Mouse (Mus musculus): ENCODE results near the gene Adam19. TPM values are rescaled to one million over a fixed set of nuclear protein-coding genes. Genes with fewer than 3 reads are reported as not detected.
"Not testable (repeated sequence)": the region's sequence is repeated elsewhere in the genome, so short reads cannot be mapped to it uniquely, and the experiment has no call there.

Adam19 gene
- polyA plus RNA-seq, 1 experiment from 2014 or later = 22.2 TPM

DNA sequence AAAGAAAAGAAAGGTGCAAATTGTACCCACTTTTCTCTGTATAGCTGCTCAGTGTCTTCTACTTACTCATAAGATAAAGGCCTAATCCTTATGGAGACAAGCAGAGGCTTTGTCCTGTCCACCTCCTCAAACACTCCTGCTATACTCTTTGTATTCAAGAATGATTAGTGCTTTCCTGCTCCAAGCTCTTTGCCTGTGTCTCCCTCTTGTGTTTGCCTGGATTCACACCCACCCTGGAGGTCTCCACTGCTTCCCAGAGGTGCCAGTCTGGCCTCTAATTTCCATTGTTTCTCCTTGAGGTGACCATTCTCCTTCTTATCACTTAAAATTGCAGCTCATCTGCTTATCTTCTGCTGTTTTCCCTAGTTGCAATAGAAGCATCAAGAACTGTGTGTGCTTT lies 101.7 kb downstream of the Adam19 start:
- no peaks in the 10 kb centered on the region for H3K36me3 ChIP-seq (ENCODE audit: control insufficient read depth, insufficient read depth, low read length)
- no peak for ATAC-seq (ENCODE audit: low read depth)
- H3K4me2 ChIP-seq (ENCODE audit: low read depth, low read length) = no peak overlapping the region
- H3K4me1 ChIP-seq (replicated peaks; ENCODE audit: control insufficient read depth, insufficient read depth, low read length) = no peaks in the 10 kb centered on the region
- no peaks in the 10 kb centered on the region for H3K27me3 ChIP-seq (ENCODE audit: control insufficient read depth, insufficient read depth, low read depth, low read length)
- H3K9me3 ChIP-seq (ENCODE audit: control insufficient read depth, low read length) = no peaks in the 10 kb centered on the region
- no peak overlapping the region for H3K4me3 ChIP-seq (ENCODE audit: low read length)
- H3K9ac ChIP-seq (ENCODE audit: low read length) = no peak overlapping the region
- H3K27ac ChIP-seq (ENCODE audit: low read length) = no peak overlapping the region

- peak within 1 kb of the TSS; percentile 71 for H3K9ac ChIP-seq (ENCODE audit: low read length)
- H3K4me1 ChIP-seq (replicated peaks; ENCODE audit: control insufficient read depth, insufficient read depth, low read length) = no peaks in the 10 kb centered on the region; the same call in 1 of the 2 replicates
- WGBS = 1% methylated on average over 40 of the region's 40 CpGs
- H3K27ac ChIP-seq (ENCODE audit: low read length) = no peak within 1 kb of the TSS
- peaks cover 2% of the 10 kb centered on the region for H3K27me3 ChIP-seq (ENCODE audit: control insufficient read depth, insufficient read depth, low read depth, low read length)
- no peaks in the 10 kb centered on the region for H3K36me3 ChIP-seq (ENCODE audit: control insufficient read depth, insufficient read depth, low read length)
- H3K4me2 ChIP-seq (ENCODE audit: low read depth, low read length) = peak within 1 kb of the TSS; percentile 98
- peak; percentile 76 for ATAC-seq (ENCODE audit: low read depth)
- H3K9me3 ChIP-seq (ENCODE audit: control insufficient read depth, low read length) = no peaks in the 10 kb centered on the region
- H3K4me3 ChIP-seq (ENCODE audit: low read length) = peak within 1 kb of the TSS; percentile 61
Measured at GRCm38 (mm10) chr11:46165866-46166585, 110.2 kb downstream of the Adam19 start, which contains the start of gene Nipal4. Nipal4 (minus strand) TSS chr11:46166508.

GRCm38 (mm10) chr11:46168506-46168905 lies 112.7 kb downstream of the Adam19 start:
- H3K27me3 ChIP-seq (ENCODE audit: control insufficient read depth, insufficient read depth, low read depth, low read length) = peaks cover 2% of the 10 kb centered on the region
- no peaks in the 10 kb centered on the region; the same call in 1 of the 2 replicates for H3K4me1 ChIP-seq (replicated peaks; ENCODE audit: control insufficient read depth, insufficient read depth, low read length)
- 77% methylated on average over 7 of the region's 7 CpGs for WGBS
- no peak overlapping the region for H3K4me3 ChIP-seq (ENCODE audit: low read length)
- H3K4me2 ChIP-seq (ENCODE audit: low read depth, low read length) = no peak overlapping the region
- no peak for ATAC-seq (ENCODE audit: low read depth)
- no peaks in the 10 kb centered on the region for H3K9me3 ChIP-seq (ENCODE audit: control insufficient read depth, low read length)
- no peak overlapping the region for H3K9ac ChIP-seq (ENCODE audit: low read length)
- no peak overlapping the region for H3K27ac ChIP-seq (ENCODE audit: low read length)
- no peaks in the 10 kb centered on the region for H3K36me3 ChIP-seq (ENCODE audit: control insufficient read depth, insufficient read depth, low read length)

GRCm38 (mm10) chr11:46169908-46170307 lies 114.1 kb downstream of the Adam19 start:
- WGBS = 60% methylated on average over 3 of the region's 3 CpGs
- peaks cover 2% of the 10 kb centered on the region for H3K27me3 ChIP-seq (ENCODE audit: control insufficient read depth, insufficient read depth, low read depth, low read length)

GRCm38 (mm10) chr11:46172128-46172527 lies 116.3 kb downstream of the Adam19 start:
- no peaks in the 10 kb centered on the region for H3K27me3 ChIP-seq (ENCODE audit: control insufficient read depth, insufficient read depth, low read depth, low read length)
- H3K27ac ChIP-seq (ENCODE audit: low read length) = no peak overlapping the region
- H3K4me3 ChIP-seq (ENCODE audit: low read length) = no peak overlapping the region
- H3K36me3 ChIP-seq (ENCODE audit: control insufficient read depth, insufficient read depth, low read length) = no peaks in the 10 kb centered on the region
- H3K4me2 ChIP-seq (ENCODE audit: low read depth, low read length) = no peak overlapping the region
- no peaks in the 10 kb centered on the region for H3K9me3 ChIP-seq (ENCODE audit: control insufficient read depth, low read length)
- ATAC-seq (ENCODE audit: low read depth) = no peak
- WGBS = 89% methylated on average over 9 of the region's 9 CpGs
- H3K9ac ChIP-seq (ENCODE audit: low read length) = no peak overlapping the region
- no peaks in the 10 kb centered on the region for H3K4me1 ChIP-seq (replicated peaks; ENCODE audit: control insufficient read depth, insufficient read depth, low read length)

More at GRCm38 (mm10) chr11:46169908-46170307, 114.1 kb downstream of the Adam19 start:
- ATAC-seq (ENCODE audit: low read depth) = no peak
- no peak overlapping the region for H3K27ac ChIP-seq (ENCODE audit: low read length)
- no peak overlapping the region for H3K4me2 ChIP-seq (ENCODE audit: low read depth, low read length)
- no peaks in the 10 kb centered on the region; the same call in 1 of the 2 replicates for H3K4me1 ChIP-seq (replicated peaks; ENCODE audit: control insufficient read depth, insufficient read depth, low read length)
- no peaks in the 10 kb centered on the region for H3K9me3 ChIP-seq (ENCODE audit: control insufficient read depth, low read length)
- no peak overlapping the region for H3K9ac ChIP-seq (ENCODE audit: low read length)
- no peaks in the 10 kb centered on the region for H3K36me3 ChIP-seq (ENCODE audit: control insufficient read depth, insufficient read depth, low read length)
- H3K4me3 ChIP-seq (ENCODE audit: low read length) = no peak overlapping the region

DNA sequence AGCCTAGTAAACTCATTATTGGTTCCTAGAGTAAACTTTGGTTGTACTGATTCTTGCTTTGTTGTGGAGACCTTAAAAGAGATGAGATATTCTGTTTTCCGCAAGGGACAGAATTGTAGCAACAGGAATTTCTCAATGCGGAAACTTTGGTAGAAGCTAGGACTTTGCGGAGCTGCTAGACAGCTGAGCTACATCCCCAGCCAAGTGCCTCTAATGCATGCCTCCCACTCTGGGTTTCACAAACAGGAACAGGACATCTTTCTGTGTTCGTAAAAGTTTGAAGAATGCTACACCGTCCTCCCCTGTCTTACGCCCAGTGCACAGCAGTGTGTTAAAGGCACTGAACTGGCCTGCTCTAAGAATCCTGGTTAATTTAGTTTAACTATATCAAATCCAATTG lies 120.4 kb downstream of the Adam19 start:
- Histone ChIP-seq H3K9ac (ENCODE audit: low read length) (no peak overlapping the region), H3K36me3 (ENCODE audit: control insufficient read depth, insufficient read depth, low read length) (no peaks in the 10 kb centered on the region), H3K27me3 (ENCODE audit: control insufficient read depth, insufficient read depth, low read depth, low read length) (no peaks in the 10 kb centered on the region), H3K4me3 (ENCODE audit: low read length) (no peak overlapping the region), H3K4me2 (ENCODE audit: low read depth, low read length) (no peak overlapping the region), H3K4me1 (replicated peaks; ENCODE audit: control insufficient read depth, insufficient read depth, low read length) (no peaks in the 10 kb centered on the region), H3K27ac (ENCODE audit: low read length) (no peak overlapping the region), H3K9me3 (ENCODE audit: control insufficient read depth, low read length) (no peaks in the 10 kb centered on the region)
- 89% methylated on average over 6 of the region's 6 CpGs for WGBS
- ATAC-seq (ENCODE audit: low read depth) = no peak

GRCm38 (mm10) chr11:46177246-46178043 lies 121.7 kb downstream of the Adam19 start:
- no peaks in the 10 kb centered on the region for H3K9me3 ChIP-seq (ENCODE audit: control insufficient read depth, low read length)
- no peaks in the 10 kb centered on the region for H3K27me3 ChIP-seq (ENCODE audit: control insufficient read depth, insufficient read depth, low read depth, low read length)
- no peak overlapping the region for H3K4me3 ChIP-seq (ENCODE audit: low read length)
- no peak for ATAC-seq (ENCODE audit: low read depth)
- H3K36me3 ChIP-seq (ENCODE audit: control insufficient read depth, insufficient read depth, low read length) = no peaks in the 10 kb centered on the region
- no peak overlapping the region for H3K4me2 ChIP-seq (ENCODE audit: low read depth, low read length)
- H3K9ac ChIP-seq (ENCODE audit: low read length) = no peak overlapping the region
- no peaks in the 10 kb centered on the region for H3K4me1 ChIP-seq (replicated peaks; ENCODE audit: control insufficient read depth, insufficient read depth, low read length)
- H3K27ac ChIP-seq (ENCODE audit: low read length) = no peak overlapping the region
- 65% methylated on average over 10 of the region's 10 CpGs for WGBS

- WGBS = 84% methylated on average over 1 of the region's 1 CpGs
- H3K4me2 ChIP-seq (ENCODE audit: low read depth, low read length); H3K36me3 ChIP-seq (ENCODE audit: control insufficient read depth, insufficient read depth, low read length); H3K27me3 ChIP-seq (ENCODE audit: control insufficient read depth, insufficient read depth, low read depth, low read length); H3K9me3 ChIP-seq (ENCODE audit: control insufficient read depth, low read length); H3K27ac ChIP-seq (ENCODE audit: low read length); ATAC-seq (ENCODE audit: low read depth); H3K9ac ChIP-seq (ENCODE audit: low read length); H3K4me1 ChIP-seq (replicated peaks; ENCODE audit: control insufficient read depth, insufficient read depth, low read length); H3K4me3 ChIP-seq (ENCODE audit: low read length): not testable (repeated sequence)
Measured at GRCm38 (mm10) chr11:46182031-46182430, 126.2 kb downstream of the Adam19 start.

DNA sequence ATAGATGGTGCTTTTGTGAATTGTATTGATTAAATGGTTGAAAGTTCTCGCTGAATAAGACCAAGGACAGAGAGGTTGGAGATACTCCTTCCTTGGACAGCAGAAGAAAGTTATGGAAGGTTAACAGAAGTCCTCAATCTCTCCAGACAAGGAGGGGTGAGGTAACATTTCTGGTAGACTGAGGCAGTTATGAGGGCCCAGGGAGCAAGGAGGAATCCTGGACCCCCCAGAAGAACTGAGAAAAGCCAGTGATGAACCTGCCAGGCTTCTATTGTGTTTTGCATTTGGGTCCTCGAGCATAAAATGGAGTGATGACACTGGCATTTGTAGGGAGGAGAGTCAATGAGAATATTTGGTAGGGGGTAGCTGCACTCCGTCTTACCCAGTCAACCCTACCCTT lies 129.2 kb downstream of the Adam19 start:
- Histone ChIP-seq H3K9ac (ENCODE audit: low read length) (no peak overlapping the region), H3K36me3 (ENCODE audit: control insufficient read depth, insufficient read depth, low read length) (no peaks in the 10 kb centered on the region), H3K27ac (ENCODE audit: low read length) (no peak overlapping the region), H3K4me3 (ENCODE audit: low read length) (no peak overlapping the region), H3K27me3 (ENCODE audit: control insufficient read depth, insufficient read depth, low read depth, low read length) (no peaks in the 10 kb centered on the region), H3K9me3 (ENCODE audit: control insufficient read depth, low read length) (no peaks in the 10 kb centered on the region), H3K4me2 (ENCODE audit: low read depth, low read length) (no peak overlapping the region), H3K4me1 (replicated peaks; ENCODE audit: control insufficient read depth, insufficient read depth, low read length) (no peaks in the 10 kb centered on the region)
- ATAC-seq (ENCODE audit: low read depth) = no peak
- WGBS = 75% methylated on average over 3 of the region's 3 CpGs

Measured in lung, embryonic 16.5 days (tissue).